Mouse (Mus musculus) CD4-positive helper T cell, adult 2 months (primary cell): ENCODE data around the gene Nol9.

ENCODE experiments used
- DNase-seq: peaks from one replicate; pipeline ENCODE4 v3.0.0-alpha.2; 2012; ENCODE audit warnings: low read depth, missing footprints, low spot score

Nol9 gene

GRCm38 (mm10) chr4:152062390-152063110, 23.4 kb downstream of the Nol9 start:
- no peak for DNase-seq

GRCm38 (mm10) chr4:152067280-152067679, 28.2 kb downstream of the Nol9 start:
- DNase-seq, result no peak

DNA sequence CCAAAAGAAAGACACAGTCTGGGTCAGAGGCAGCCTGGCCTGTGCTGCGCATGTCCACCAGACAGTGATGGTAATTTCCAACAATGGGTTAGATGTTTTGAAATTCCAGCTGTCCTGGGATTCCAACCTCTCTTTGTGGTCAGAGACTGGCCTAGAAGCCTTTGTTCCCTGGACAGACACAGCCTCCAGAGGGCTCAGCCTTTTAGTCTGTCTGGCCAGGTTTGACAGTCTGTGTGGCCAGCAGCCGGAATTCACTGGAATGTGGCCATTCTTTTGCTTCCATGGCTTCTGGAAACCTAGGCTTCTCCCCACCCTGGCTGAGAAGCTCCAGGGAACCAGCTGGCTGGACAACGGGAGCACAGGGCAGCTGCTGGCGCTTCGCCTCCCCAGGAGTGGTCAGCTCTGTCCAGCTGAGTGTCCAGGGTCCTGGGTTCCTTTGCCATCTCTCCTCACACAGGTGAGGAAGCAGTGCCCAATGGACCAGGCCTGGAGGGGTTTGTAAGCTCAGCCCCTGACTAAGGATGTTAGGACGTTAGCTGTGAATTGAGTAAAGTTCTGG, 29.1 kb downstream of the Nol9 start:
- DNase-seq, result no peak

- DNase-seq, result no peak
Measured at GRCm38 (mm10) chr4:152069245-152069644, 30.1 kb downstream of the Nol9 start.

DNA sequence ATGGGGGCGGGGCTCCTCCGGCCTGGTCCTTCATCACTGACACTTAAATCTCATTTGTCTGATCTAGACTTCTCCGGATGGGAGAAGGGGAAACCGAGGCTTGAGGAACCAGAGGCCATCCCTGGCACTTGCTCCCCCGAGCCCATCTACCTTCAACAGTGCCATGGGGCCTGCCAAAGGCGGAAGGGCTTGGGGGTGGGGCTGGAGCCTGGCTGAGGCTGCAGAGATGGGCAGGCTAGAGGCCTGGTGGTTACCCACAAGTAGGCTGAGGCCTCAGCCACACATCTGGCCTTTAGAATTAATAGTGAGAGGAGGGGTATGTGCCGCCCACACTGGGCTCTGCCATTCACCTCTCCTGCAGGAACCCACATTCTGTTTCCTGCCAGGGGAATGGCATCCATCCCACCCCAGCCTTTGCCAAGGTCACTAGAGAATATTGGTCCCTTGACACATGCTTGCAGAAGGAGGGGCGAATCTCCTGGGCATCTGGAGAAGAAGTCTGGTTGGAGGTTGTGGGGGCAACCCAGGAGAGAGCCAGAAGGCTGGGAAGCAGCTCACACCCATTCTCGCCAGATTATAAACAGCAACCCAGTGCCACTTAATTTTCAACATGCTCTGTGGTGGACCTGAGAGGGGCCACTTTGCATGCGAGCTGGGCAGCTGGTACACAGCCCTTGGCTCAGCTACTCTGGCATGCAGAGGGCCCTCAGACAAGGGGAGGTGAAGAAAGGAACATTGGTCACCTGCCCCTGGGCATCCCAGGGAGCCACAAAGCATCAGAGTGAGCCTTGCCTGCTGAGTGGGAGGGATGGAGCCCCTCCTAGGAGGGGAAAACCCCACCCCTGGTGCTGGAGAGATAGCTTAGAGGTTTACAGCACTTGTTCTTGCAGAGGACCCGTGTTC, 31.6 kb downstream of the Nol9 start:
- DNase-seq, result no peak

GRCm38 (mm10) chr4:152072121-152072601, 33.0 kb downstream of the Nol9 start, which contains the start of gene Plekhg5:
TSS of gene Plekhg5 (plus strand) at chr4:152072498.
- no peak for DNase-seq

DNA sequence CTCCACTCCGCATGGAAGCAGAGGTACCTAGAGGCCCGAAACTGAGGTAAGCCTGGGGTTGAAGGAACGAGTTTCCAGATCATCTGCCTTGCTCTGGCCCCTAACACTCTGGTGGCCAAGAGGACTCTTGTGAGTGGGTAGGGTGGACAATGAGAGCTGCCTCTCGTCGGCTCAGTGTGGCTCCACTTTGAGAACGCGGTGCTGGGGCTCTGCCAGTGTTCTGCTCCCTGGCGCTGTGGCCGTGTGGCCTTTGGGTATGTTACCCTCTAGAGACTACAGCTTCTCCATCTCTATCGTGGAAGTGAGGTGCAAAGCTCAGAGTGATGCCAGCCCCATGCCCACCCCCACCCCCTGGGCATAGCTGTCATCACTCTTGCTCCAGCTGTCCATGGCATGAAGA, 33.5 kb downstream of the Nol9 start:
- no peak for DNase-seq

- no peak for DNase-seq
Measured at GRCm38 (mm10) chr4:152073715-152074114, 34.6 kb downstream of the Nol9 start.

- DNase-seq, result no peak
Measured at GRCm38 (mm10) chr4:152074548-152074947, 35.4 kb downstream of the Nol9 start.

DNA sequence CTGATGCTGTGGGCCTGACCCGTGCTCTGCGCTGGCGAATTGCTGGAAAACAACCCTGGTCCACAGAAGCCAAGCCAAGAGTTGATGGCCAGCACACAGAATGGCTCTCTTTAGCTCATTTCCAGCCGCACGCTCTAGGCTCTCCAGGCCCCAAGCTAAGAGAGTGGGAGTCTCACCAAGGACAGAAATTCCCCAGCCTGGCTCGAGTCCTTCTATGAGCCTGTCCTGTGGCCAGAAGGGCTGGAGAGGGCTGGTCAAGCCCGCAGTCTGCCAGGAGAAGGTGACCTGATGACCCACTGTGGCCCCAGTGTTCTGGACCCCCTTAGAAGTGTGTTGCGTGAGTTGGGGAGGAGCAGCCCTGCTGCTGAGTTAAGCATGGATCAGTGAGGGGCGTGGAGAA, 38.1 kb downstream of the Nol9 start:
- no peak for DNase-seq

GRCm38 (mm10) chr4:152078105-152078530, 39.0 kb downstream of the Nol9 start:
- DNase-seq, result no peak

- no peak for DNase-seq
Measured at GRCm38 (mm10) chr4:152079261-152079660, 40.1 kb downstream of the Nol9 start.

- no peak for DNase-seq
Measured at GRCm38 (mm10) chr4:152079931-152080330, 40.8 kb downstream of the Nol9 start.

- DNase-seq, result no peak
Measured at GRCm38 (mm10) chr4:152083611-152084220, 44.6 kb downstream of the Nol9 start.

DNA sequence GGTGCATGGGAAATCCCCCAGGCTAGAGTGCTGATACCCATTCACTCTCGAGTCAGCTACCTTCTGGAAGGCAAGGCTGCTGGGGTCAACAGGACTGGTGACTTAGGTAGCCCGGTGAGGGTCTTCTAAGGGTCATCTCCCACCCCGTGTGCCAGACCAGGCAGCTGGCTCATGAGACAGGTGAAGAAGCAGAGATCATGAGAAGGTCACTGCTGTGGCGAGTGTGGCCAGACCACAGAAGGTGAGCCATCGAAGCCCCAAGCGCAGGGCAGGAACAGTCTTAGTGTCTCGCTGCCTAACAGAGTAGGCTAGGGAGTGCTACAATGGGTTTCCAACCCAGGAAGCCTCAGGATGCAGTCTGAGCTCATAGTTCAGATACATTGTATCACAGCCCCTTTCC, 45.5 kb downstream of the Nol9 start:
- DNase-seq, result no peak

DNA sequence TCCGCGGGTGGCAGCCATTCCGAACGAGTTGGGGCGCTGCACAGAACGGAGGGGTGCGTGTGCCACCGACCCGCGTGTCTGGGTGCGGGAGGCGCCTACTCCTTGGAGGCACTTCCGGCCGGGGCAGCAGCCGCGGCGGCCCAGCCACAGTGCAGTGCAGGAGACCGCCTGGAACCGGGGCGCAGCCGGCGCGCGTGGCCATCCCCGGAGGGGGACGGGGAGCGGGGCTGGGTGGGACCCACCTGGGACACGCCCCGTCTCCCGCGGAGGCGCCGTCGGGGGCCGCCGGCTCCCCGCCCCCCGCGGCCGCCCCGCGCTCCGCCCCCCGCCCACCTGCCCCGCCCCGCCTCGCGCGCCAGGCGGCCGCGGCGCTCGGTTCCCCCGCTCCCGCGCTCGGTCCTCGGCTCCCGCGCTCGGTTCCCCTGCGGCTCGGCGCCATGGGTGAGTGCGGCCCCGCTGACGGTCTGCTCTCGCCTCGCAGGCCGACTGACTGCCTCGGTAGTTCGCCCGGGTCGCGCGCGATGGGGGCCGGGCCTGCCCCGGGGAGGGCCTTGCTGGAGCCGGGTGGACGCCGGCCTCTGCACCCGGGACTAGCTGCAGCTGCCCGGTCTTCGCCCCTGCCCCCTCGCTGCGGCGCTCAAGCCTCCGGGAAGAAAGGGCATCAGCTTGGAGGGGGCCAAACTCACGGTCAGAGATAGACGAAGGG, 47.5 kb downstream of the Nol9 start:
- DNase-seq, result peak; percentile 78

GRCm38 (mm10) chr4:152087211-152088081, 48.3 kb downstream of the Nol9 start:
- no peak for DNase-seq

DNA sequence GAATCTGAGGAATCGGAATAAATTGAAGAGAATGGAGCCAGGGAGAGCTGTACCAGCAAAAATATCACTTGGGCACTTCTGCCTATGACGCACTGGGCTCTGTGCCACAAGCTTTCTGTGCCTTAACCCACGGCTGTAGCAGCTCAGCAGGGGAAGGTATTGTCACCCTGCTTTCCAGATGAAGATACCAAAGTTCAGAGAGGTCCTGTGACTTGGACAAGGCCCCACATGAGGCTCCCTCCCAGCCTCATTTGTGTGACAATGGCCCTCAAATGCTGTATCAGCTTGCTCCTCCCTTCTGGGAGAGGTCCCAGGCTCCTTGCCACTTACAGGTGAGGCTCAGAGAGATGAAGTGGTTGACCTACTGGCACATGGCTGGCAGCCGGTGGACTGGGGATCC, 49.0 kb downstream of the Nol9 start:
- DNase-seq, result no peak

DNA sequence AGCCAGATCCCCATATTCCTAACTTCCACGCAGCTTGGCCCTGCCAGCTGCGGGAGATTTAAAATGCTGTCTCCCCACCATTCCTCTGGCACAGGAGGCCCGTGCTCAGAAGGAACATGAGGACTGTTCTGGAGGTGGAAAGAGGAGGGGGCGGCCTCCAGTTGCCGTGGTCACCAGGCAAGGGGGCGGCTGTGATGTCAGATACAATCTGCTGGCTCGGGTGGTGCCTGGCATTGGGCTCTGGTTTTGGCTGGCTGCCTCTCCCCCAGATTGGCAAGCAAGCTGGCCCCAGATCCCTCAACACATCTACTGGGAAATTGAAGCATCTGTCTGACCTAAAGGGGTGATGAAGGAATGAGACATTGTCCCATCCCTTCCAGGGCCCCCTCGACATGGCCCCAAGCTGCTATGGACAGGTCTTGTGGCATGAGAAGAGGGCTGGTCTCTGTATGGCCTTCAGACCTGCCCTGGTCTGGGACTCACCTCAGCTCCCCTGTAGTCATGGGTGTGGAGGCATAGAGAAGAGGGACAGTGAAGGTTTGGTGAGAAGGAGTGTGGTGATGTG, 49.5 kb downstream of the Nol9 start:
- DNase-seq, result no peak

DNA sequence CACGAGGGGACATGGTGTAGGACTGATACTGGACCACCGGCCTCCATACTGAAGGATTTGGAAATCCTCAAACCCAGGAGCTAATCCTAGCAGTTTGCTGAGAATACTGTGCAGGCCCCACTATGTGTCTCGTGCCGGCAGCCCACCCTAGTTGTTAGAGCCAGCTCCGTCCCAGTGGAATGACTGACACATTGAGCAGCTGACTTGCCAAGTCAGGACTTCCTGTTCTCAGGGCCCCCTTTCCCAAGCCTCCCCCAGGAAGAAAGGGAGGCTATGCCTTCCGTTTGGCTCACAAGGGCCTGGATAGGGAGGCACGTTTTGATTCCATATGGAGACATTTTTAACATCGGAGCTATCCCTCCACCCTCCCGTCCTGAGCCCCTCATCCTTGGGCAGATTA, 51.1 kb downstream of the Nol9 start:
- DNase-seq, result no peak
